Mouse (Mus musculus) forebrain, embryonic 11.5 days (tissue): ENCODE results near the gene Ypel3. TPM values are rescaled to one million over a fixed set of nuclear protein-coding genes. Genes with fewer than 3 reads are reported as not detected.

ENCODE experiments used
- ATAC-seq: fragments of 200-750 bp; cut with Nextera tagmentation; replicated peaks from 2 replicates; pipeline ENCODE4 v1.8.0; 2017; ENCODE audit warnings: moderate TSS enrichment; ENCODE audit not compliant: low FRiP score
- DNase-seq: peaks from one replicate; pipeline ENCODE4 v3.0.0-alpha.2; 2017; ENCODE audit warnings: low spot score
- H3K27ac ChIP-seq: fragments of 300-500 bp; sonication (generic); 2 replicates; pipeline ENCODE4 v1.5.1; 2014; ENCODE audit warnings: low read depth, low read length
- H3K27me3 ChIP-seq: fragments of 300-500 bp; sonication (generic); 2 replicates; pipeline ENCODE4 v1.6.1; 2014; ENCODE audit warnings: mild to moderate bottlenecking, low read length, mixed read lengths; ENCODE audit not compliant: control insufficient read depth, insufficient read depth
- H3K36me3 ChIP-seq: fragments of 300-500 bp; sonication (generic); 2 replicates; pipeline ENCODE4 v1.6.1; 2014; ENCODE audit warnings: mild to moderate bottlenecking, low read length, moderate library complexity, mixed read lengths; ENCODE audit not compliant: control insufficient read depth, insufficient read depth
- H3K4me1 ChIP-seq: fragments of 300-500 bp; sonication (generic); replicated peaks from 2 replicates; pipeline ENCODE4 v1.6.1; 2014; ENCODE audit warnings: low read length, mixed read lengths; ENCODE audit not compliant: control insufficient read depth, insufficient read depth
- H3K4me2 ChIP-seq: fragments of 300-500 bp; sonication (generic); 2 replicates; pipeline ENCODE4 v1.6.1; 2014; ENCODE audit warnings: low read depth, mild to moderate bottlenecking, low read length, moderate library complexity, mixed read lengths; ENCODE audit not compliant: severe bottlenecking
- H3K4me3 ChIP-seq: fragments of 300-500 bp; sonication (generic); 2 replicates; pipeline ENCODE4 v1.5.1; 2014; ENCODE audit warnings: low read depth, low read length
- H3K9ac ChIP-seq: fragments of 300-500 bp; sonication (generic); 2 replicates; pipeline ENCODE4 v1.6.1; 2014; ENCODE audit warnings: low read length
- H3K9me3 ChIP-seq: fragments of 300-500 bp; sonication (generic); 2 replicates; pipeline ENCODE4 v1.6.1; 2016; ENCODE audit warnings: low read length, mixed read lengths; ENCODE audit not compliant: control insufficient read depth
- WGBS: fragments of 180-500 bp; shearing (Covaris S2); extraction: QIAGEN DNeasy Blood & Tissue Kit; methylation state at CpG from one replicate; pipeline ENCODE4 v1.1.7; 2014; 5-methylcytosine and 5-hydroxymethylcytosine counted together
- polyA plus RNA-seq: library from polyadenylated mRNA; unstranded; fragments of >200 nt; fragmentation: Nextera tagmentation; extraction: Ambion mirVana; gene quantifications from 2 replicates; pipeline ENCODE4 v1.2.1, GENCODE M21; 2014

Gene Ypel3
- polyA plus RNA-seq, 1 experiment from 2014 or later, result 63.9 TPM

DNA sequence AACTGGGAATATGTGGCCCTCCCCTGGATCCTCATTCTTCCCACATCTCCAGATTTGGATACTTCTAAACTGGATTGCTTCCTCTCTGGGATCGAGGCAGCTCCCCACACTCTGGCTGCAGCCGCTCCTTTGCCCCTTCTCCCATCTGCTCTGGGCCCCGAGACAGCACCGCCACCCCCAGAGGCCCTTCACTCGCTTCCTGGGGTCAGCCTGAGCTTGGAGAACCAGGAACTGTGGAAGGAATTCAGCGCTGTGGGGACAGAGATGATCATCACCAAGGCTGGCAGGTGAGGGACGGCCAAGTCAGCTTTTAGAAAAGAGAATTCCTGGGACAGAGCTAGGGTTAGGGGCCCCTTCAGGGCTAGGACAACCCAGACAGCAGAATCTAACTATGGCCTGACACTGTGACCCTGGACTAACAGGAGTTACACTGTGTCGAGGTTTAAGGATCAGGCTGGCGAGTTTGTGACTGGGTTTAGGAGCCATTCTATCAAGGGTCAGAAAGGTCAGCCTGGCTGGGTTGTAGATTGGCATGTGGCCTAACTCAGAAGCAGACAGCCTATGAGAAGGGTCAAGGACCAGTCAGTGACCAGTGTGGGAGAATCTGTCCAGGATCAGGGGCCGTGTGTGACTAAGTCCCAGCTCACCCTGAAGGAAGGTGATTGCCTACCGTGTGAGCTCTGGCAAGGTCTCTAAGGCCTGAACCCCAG lies 5.1 kb downstream of the Ypel3 start:
- ATAC-seq (no peak), DNase-seq (no peak)
- Histone ChIP-seq H3K9me3 (no peaks in the 10 kb centered on the region), H3K4me2 (peak overlapping the region; percentile 83; the same call in 1 of the 2 replicates), H3K4me1 (peaks cover 18% of the 10 kb centered on the region), H3K4me3 (no peak overlapping the region; the same call in 1 of the 2 replicates), H3K27ac (peak overlapping the region; percentile 32; the same call in 1 of the 2 replicates), H3K36me3 (peaks cover 11% of the 10 kb centered on the region), H3K27me3 (no peaks in the 10 kb centered on the region), H3K9ac (peak overlapping the region; percentile 57)
- 42% methylated on average over 11 of the region's 11 CpGs for WGBS

DNA sequence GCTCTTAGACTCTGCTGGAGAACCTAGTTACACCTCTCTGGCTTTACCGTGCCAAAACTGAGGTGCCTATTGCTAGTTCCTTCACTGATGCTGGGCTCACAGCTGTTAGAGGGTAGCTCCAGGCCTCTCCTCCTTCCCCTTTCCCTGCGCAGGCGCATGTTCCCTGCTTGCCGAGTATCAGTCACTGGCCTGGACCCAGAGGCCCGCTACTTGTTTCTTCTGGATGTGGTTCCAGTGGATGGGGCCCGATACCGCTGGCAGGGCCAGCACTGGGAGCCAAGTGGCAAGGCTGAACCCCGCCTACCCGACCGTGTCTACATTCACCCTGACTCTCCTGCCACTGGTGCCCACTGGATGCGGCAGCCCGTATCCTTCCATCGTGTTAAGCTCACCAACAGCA lies 5.9 kb downstream of the Ypel3 start:
- Histone ChIP-seq H3K27ac (no peak overlapping the region), H3K36me3 (peaks cover 18% of the 10 kb centered on the region), H3K4me3 (no peak overlapping the region), H3K4me1 (peaks cover 11% of the 10 kb centered on the region), H3K27me3 (no peaks in the 10 kb centered on the region), H3K9me3 (no peaks in the 10 kb centered on the region), H3K4me2 (no peak overlapping the region), H3K9ac (no peak overlapping the region)
- ATAC-seq (no peak), DNase-seq (no peak)
- WGBS, result 85% methylated on average over 13 of the region's 13 CpGs

DNA sequence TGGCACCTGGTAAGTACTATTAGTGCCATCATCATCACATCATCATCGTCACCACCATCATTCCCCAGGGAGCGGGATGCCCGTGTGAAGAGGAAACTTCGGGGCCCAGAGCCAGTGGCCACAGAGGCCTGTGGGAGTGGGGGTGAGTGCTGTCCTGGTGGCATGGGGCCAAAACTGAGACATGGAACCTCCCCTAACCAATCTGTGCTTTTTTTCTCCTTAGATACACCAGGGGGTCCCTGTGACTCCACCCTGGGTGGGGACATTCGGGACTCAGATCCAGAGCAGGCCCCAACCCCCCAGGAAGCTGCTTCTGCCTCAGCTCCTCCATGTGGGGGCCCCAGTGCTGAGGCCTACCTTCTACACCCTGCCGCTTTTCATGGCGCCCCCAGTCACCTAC lies 7.7 kb downstream of the Ypel3 start:
- H3K27me3 ChIP-seq, result no peaks in the 10 kb centered on the region
- DNase-seq (no peak), ATAC-seq (no peak)
- H3K9me3 ChIP-seq, result no peaks in the 10 kb centered on the region
- peaks cover 28% of the 10 kb centered on the region for H3K36me3 ChIP-seq
- no peak overlapping the region for H3K9ac ChIP-seq
- 92% methylated on average over 7 of the region's 7 CpGs for WGBS
- no peak overlapping the region for H3K4me2 ChIP-seq
- peaks cover 10% of the 10 kb centered on the region for H3K4me1 ChIP-seq
- H3K27ac ChIP-seq, result no peak overlapping the region
- H3K4me3 ChIP-seq, result no peak overlapping the region

DNA sequence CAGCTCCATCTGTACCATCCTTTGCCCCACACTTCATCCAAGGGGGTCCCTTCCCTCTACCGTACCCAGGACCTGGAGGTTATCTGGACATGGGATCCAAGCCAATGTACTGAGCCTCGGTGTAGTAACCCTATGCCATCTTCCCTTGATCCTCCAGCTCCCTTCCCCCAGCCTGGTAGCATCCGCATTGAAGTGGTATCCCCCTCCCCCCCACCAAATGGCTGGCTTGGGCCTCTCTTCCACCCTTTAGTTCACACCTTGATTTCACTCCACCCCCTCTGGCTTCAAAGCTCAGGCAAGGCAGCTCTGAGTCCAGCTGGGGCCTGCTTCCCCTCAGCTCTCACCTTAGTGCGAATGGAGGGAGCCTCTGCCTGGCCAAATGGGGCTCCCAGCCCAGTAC lies 8.3 kb downstream of the Ypel3 start:
- Histone ChIP-seq H3K27ac (no peak overlapping the region), H3K9ac (no peak overlapping the region), H3K4me1 (peaks cover 7% of the 10 kb centered on the region), H3K9me3 (no peaks in the 10 kb centered on the region), H3K27me3 (no peaks in the 10 kb centered on the region), H3K36me3 (peaks cover 28% of the 10 kb centered on the region), H3K4me2 (no peak overlapping the region), H3K4me3 (no peak overlapping the region)
- DNase-seq (no peak), ATAC-seq (no peak)
- WGBS, result 87% methylated on average over 4 of the region's 4 CpGs

DNA sequence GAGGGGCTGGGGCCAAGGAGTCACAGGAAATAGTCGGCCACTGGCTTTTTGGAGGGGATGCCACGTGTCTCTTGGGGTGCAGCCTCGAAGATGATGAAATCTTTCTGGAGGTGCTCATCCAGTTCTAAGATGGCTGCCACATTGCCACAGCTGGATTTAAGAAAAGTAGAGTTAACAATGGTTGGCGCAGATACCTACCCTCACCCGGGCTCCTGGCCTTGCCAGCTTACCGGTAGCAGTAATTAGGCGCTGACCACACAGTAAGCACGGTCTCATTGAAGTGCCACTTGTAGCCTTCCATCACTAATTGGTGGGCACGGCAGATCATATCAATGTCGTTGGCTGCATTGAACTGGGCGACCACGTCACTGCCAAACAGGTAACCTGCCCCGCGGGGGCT lies 9.4 kb downstream of the Ypel3 start:
- H3K27ac ChIP-seq, result no peak overlapping the region
- H3K9ac ChIP-seq, result no peak overlapping the region

DNA sequence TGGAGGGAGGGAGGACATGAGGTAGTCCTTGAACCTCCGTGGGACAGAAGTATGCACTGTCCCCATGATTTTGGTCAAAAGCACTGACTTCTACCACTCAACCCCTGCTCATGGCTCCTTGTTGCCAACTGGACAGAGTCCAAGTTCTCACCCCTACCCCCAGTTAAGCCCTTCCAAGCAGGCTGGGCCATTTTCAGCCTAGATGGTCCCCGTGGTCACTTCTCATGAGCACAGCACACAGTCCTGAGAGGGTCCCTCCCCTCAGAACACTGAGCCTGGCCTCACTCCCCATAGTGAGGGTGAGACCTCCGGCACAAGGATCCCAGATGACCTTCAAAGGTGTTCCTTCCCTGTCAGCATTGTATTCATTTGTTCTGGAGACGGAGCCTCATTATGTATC lies 12.4 kb downstream of the Ypel3 start:
- H3K27ac ChIP-seq, result no peak overlapping the region
- H3K4me3 ChIP-seq, result no peak overlapping the region
- no peak overlapping the region for H3K9ac ChIP-seq
- no peak overlapping the region for H3K4me2 ChIP-seq
- peaks cover 28% of the 10 kb centered on the region for H3K36me3 ChIP-seq
- DNase-seq (no peak), ATAC-seq (no peak)
- H3K4me1 ChIP-seq, result peaks cover 2% of the 10 kb centered on the region; the same call in 1 of the 2 replicates
- H3K9me3 ChIP-seq, result no peaks in the 10 kb centered on the region
- no peaks in the 10 kb centered on the region for H3K27me3 ChIP-seq
- WGBS, result 85% methylated on average over 4 of the region's 4 CpGs

More for the DNA sequence above, 9.4 kb downstream of the Ypel3 start:
- DNase-seq (no peak), ATAC-seq (no peak)
- 92% methylated on average over 14 of the region's 14 CpGs for WGBS
- Histone ChIP-seq H3K27me3 (no peaks in the 10 kb centered on the region), H3K9me3 (no peaks in the 10 kb centered on the region), H3K4me1 (peaks cover 6% of the 10 kb centered on the region), H3K36me3 (peaks cover 28% of the 10 kb centered on the region), H3K4me2 (no peak overlapping the region), H3K4me3 (no peak overlapping the region)

DNA sequence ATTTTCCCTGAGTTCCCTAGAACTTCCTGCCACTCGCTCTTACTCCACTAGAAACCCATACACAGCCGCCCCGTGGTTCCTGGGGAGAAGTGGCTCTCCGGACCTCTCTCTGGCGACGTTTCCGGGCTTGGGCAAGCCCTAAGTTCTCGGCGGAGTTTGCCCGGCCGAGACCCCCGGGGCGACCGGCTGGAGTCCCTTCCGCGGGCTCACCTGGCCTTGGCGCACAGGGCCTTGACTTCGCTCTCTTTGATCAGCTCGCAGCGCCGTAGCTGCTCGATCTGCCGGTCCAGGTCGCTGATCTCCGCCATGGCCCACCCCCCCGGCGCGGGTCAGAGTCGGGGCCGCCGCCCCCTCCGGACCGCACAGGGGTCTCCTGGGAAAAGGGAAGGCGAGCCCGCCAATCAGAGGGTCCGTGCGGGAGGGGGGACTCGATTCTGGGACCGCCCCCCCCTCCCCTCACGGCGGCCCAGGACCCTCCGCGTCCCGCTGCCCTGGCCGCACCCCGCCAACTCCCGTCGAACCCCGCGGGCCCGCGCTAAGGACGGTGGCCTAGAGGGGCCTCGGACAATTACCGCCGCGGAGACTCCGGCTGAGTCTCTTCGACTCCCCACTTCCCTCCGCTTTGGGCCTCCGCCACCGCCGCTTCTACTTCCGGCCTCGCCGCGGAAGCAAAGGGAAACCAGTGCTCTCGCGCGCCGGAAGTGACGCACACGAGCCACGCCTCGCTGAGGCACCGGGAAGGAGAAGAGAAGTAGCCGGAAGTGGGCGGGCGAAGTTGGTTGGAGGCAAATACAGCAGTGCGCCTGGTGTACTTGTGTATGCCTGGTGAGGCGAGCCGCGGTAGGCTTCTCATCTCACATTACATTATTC lies 15.3 kb downstream of the Ypel3 start, which contains the start of gene Ppp4c:
TSS of gene Ppp4c (minus strand) at position 646 of the 870 bp plus-strand sequence.
- Histone ChIP-seq H3K36me3 (peaks cover 22% of the 10 kb centered on the region; the same call in 1 of the 2 replicates), H3K9ac (peak within 1 kb of the TSS; percentile 84), H3K4me2 (peak within 1 kb of the TSS; percentile 56), H3K27ac (peak within 1 kb of the TSS; percentile 93), H3K4me1 (peaks cover 10% of the 10 kb centered on the region), H3K9me3 (no peaks in the 10 kb centered on the region), H3K4me3 (peak within 1 kb of the TSS; percentile 64), H3K27me3 (no peaks in the 10 kb centered on the region)
- WGBS, result under 1% methylated on average over 81 of the region's 83 CpGs
- DNase-seq (peak; percentile 98), ATAC-seq (peak; percentile 95)

DNA sequence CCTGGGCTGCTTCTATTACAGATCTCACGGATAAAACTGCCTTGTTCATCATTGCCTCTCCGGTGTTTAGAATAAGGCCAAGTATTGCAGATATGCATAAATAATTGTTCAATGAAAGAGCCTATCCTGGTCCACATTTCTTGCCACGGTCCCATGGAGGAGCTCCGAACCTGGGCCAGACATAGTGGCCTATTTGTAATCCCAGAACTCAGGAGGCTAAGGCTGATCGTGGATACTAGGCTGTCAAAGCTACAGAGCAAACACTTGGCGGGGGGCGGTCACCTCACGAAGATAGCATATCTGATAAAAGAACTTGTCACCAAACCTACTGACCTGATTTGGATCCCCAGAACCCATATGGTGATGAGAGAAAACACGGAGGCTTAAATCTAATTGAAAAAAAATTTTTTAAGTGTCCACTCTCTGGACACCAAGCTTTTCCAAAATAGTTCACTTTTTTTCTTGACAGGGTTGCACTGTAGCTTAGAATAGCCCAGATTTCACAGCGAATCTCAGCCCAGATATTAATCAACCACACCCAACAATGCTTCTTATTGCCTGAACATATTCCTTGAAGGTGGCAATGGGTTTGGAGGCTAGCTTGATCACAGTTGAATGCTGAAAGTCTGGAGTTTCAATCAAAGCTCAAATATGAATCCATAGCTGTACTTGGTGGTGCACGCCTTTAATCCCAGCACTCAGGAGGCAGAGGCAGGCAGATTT lies 16.1 kb downstream of the Ypel3 start:
- DNase-seq (no peak), ATAC-seq (peak; percentile 44)
- 30% methylated on average over 11 of the region's 11 CpGs for WGBS
- Histone ChIP-seq H3K4me2 (peak overlapping the region; percentile 56), H3K27ac (peak overlapping the region; percentile 93), H3K36me3 (peaks cover 17% of the 10 kb centered on the region; the same call in 1 of the 2 replicates), H3K9me3 (no peaks in the 10 kb centered on the region), H3K4me1 (peaks cover 18% of the 10 kb centered on the region), H3K9ac (peak overlapping the region; percentile 84), H3K27me3 (no peaks in the 10 kb centered on the region), H3K4me3 (peak overlapping the region; percentile 64)
